Mouse (Mus musculus) intestine, postnatal 0 days (tissue): Measurements from ENCODE around the gene Fgfr2. TPM values are rescaled to one million over a fixed set of nuclear protein-coding genes. Genes with fewer than 3 reads are reported as not detected.

Experiments used
- ATAC-seq: fragments of 200-750 bp; cut with Nextera tagmentation; 2 replicates; pipeline ENCODE4 v1.8.0; 2017; ENCODE audit warnings: mild to moderate bottlenecking, moderate TSS enrichment, moderate library complexity
- H3K27ac ChIP-seq: fragments of 300-500 bp; sonication (generic); 2 replicates; pipeline ENCODE4 v1.5.1; 2014; ENCODE audit warnings: mild to moderate bottlenecking, low read depth, low read length, moderate library complexity
- H3K27me3 ChIP-seq: fragments of 300-500 bp; sonication (generic); replicated peaks from 2 replicates; pipeline ENCODE4 v1.6.1; 2014; ENCODE audit warnings: low read length, mixed read lengths; ENCODE audit not compliant: control insufficient read depth, insufficient read depth
- H3K36me3 ChIP-seq: fragments of 300-500 bp; sonication (generic); 2 replicates; pipeline ENCODE4 v1.6.1; 2014; ENCODE audit warnings: mild to moderate bottlenecking, moderate library complexity; ENCODE audit not compliant: control insufficient read depth, insufficient read depth
- H3K4me1 ChIP-seq: fragments of 300-500 bp; sonication (generic); replicated peaks from 2 replicates; pipeline ENCODE4 v1.6.1; 2014; ENCODE audit warnings: antibody characterized with exemption, low read length, mixed read lengths; ENCODE audit not compliant: control insufficient read depth, insufficient read depth
- H3K4me2 ChIP-seq: fragments of 300-500 bp; sonication (generic); replicated peaks from 2 replicates; pipeline ENCODE4 v1.6.1; 2014; ENCODE audit warnings: low read depth, mild to moderate bottlenecking, moderate library complexity
- H3K4me3 ChIP-seq: fragments of 300-500 bp; sonication (generic); 2 replicates; pipeline ENCODE4 v1.5.1; 2014; ENCODE audit warnings: low read depth, low read length
- H3K9ac ChIP-seq: fragments of 300-500 bp; sonication (generic); 2 replicates; pipeline ENCODE4 v1.6.1; 2014; ENCODE audit warnings: mild to moderate bottlenecking, low read depth, low read length
- H3K9me3 ChIP-seq: fragments of 300-500 bp; sonication (generic); 2 replicates; pipeline ENCODE4 v1.6.1; 2016; ENCODE audit warnings: mixed run types; ENCODE audit not compliant: control insufficient read depth
- CTCF ChIP-seq: sonication (generic); IDR thresholded peaks from 2 replicates; pipeline ENCODE4 v1.5.1; 2016; ENCODE audit warnings: low read depth, mild to moderate bottlenecking, control low read depth, antibody characterized with exemption, moderate library complexity
- WGBS: fragments of 180-500 bp; shearing (Covaris S2); extraction: QIAGEN DNeasy Blood & Tissue Kit; methylation state at CpG from one replicate; pipeline ENCODE4 v1.1.7; 2014; 5-methylcytosine and 5-hydroxymethylcytosine counted together
- polyA plus RNA-seq: library from polyadenylated mRNA; unstranded; fragments of >200 nt; fragmentation: Nextera tagmentation; extraction: Ambion mirVana; gene quantifications from 2 replicates; pipeline ENCODE4 v1.2.1, GENCODE M21; 2015

Gene Fgfr2
- polyA plus RNA-seq, 1 experiment from 2014 or later: 29.5 TPM

DNA sequence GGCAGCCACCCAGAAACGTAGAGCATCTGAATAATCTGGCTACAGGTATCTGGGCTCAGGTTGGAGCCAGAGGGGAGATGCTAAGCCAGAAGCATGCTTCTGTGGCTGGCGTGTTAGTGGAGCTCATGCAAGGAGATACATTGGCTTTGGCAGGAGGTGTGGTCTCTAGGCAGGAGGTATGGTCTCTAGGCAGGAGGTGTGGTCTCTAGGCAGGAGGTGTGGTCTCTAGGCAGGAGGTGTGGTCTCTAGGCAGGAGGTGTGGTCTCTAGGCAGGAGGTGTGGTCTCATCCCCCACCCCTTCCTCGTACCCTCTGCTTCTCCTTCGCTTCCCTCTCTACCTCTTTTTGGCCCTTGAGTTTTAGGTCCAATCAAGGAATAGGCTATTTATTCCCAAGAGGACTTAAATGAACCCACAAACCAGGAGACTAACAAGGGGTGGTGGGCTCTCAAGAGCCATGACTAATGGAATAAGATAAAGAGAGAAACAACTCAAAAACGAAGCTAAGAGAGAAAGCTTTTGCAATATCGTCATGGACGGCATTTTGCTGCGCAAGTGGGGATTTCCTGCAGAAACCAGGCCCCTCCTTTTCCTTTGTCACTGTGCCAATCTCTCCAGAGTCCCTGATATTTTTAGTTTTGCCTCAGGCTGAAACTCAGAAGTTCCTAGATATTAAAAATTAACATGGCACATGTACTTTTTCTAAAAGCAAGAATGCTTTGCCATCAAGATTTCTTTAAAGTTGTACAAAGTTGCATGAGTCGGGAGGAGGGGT is 775.7 kb downstream of the Fgfr2 start:
- Histone ChIP-seq H3K4me1 (no peaks in the 10 kb centered on the region), H3K9ac (no peak overlapping the region), H3K36me3 (no peaks in the 10 kb centered on the region), H3K4me3 (no peak overlapping the region), H3K27ac (no peak overlapping the region; the same call in 1 of the 2 replicates), H3K4me2 (no peak overlapping the region), H3K9me3 (no peaks in the 10 kb centered on the region), H3K27me3 (no peaks in the 10 kb centered on the region)
- no peak for ATAC-seq
- 67% methylated on average over 9 of the region's 9 CpGs for WGBS
- TF ChIP-seq CTCF: no peak

- no peak for TF ChIP-seq CTCF
- peak; percentile 71 for ATAC-seq
- Histone ChIP-seq H3K4me1 (no peaks in the 10 kb centered on the region), H3K9me3 (no peaks in the 10 kb centered on the region), H3K27me3 (no peaks in the 10 kb centered on the region), H3K4me2 (no peak overlapping the region), H3K27ac (no peak overlapping the region), H3K9ac (no peak overlapping the region), H3K36me3 (no peaks in the 10 kb centered on the region), H3K4me3 (no peak overlapping the region)
- WGBS: 55% methylated on average over 5 of the region's 5 CpGs
Measured at GRCm38 (mm10) chr7:132345526-132346070, 777.6 kb downstream of the Fgfr2 start.

DNA sequence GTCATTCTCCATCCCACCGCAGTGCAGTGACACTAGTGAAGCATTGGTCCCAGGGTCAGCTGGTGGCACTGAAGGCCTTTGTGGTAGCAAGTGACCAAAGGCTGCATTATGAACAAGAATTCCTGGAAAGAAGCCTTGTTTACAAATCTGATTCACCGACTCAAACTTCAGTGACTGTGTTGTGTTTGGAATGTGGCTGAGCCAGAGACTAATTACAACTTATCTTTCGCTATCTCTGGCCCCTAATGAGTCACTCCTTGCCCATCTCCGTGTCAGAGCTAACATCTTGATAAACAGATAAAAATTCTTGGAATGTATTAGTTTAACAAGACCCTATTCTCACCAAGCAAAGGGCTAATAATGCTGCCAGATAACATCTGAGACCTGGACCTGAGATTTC is 778.5 kb downstream of the Fgfr2 start:
- H3K9me3 ChIP-seq: no peaks in the 10 kb centered on the region
- no peak overlapping the region for H3K27ac ChIP-seq
- TF ChIP-seq CTCF: no peak
- H3K4me3 ChIP-seq: no peak overlapping the region
- H3K27me3 ChIP-seq: no peaks in the 10 kb centered on the region
- H3K36me3 ChIP-seq: no peaks in the 10 kb centered on the region
- no peaks in the 10 kb centered on the region for H3K4me1 ChIP-seq
- WGBS: 27% methylated on average over 4 of the region's 4 CpGs
- no peak overlapping the region for H3K9ac ChIP-seq
- no peak overlapping the region for H3K4me2 ChIP-seq
- no peak for ATAC-seq

DNA sequence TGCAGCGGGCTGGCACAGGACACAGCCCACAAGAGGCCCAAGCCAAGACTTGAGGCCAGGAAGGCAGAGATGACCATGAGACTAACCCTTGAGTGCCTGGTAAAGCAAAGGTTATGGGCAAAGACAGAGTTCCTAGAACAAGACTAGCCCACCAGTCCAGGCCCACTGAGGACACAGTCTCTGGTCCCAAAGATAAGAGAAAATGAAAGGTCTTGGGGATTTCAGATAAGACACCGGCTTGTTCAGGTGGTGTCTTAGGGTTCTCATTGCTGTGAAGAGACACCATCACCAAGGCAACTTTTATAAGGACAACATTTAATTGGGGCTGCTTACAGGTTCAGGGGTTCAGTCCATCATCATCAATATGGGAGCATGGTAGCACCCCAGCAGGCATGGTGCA is 779.2 kb downstream of the Fgfr2 start:
- no peaks in the 10 kb centered on the region for H3K4me1 ChIP-seq
- H3K4me2 ChIP-seq: no peak overlapping the region
- no peaks in the 10 kb centered on the region for H3K36me3 ChIP-seq
- WGBS: 93% methylated on average over 2 of the region's 2 CpGs
- TF ChIP-seq CTCF: no peak
- H3K9ac ChIP-seq: no peak overlapping the region
- no peaks in the 10 kb centered on the region for H3K9me3 ChIP-seq
- H3K4me3 ChIP-seq: no peak overlapping the region
- ATAC-seq: no peak
- H3K27me3 ChIP-seq: no peaks in the 10 kb centered on the region
- no peak overlapping the region for H3K27ac ChIP-seq

DNA sequence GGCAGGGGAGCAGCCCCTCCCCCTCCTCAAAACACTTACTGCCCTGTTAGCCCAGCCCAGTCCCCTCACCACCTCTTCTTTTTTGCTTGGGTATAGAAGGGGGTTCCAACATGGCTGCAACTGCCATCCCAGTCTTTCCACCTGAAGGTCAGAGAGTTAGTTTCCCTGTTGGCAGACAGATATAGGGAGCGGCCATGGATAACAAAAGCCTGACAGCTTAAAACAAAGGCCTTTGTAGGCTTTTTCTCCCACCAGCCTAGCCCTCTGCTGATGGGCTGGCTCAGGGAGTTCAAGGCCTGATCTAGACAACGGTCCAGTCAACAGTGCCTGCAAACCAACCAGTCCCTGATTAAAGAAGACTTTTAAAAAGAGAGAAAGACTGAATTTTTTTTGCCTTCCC is 780.0 kb downstream of the Fgfr2 start:
- Histone ChIP-seq H3K4me3 (no peak overlapping the region), H3K4me1 (no peaks in the 10 kb centered on the region), H3K9me3 (no peaks in the 10 kb centered on the region), H3K36me3 (no peaks in the 10 kb centered on the region), H3K27ac (no peak overlapping the region), H3K27me3 (no peaks in the 10 kb centered on the region), H3K9ac (no peak overlapping the region), H3K4me2 (no peak overlapping the region)
- WGBS: 81% methylated on average over 2 of the region's 2 CpGs
- TF ChIP-seq CTCF: no peak
- no peak for ATAC-seq

- no peak overlapping the region for H3K9ac ChIP-seq
- H3K4me2 ChIP-seq: no peak overlapping the region
- no peaks in the 10 kb centered on the region for H3K27me3 ChIP-seq
- no peaks in the 10 kb centered on the region for H3K4me1 ChIP-seq
- H3K36me3 ChIP-seq: no peaks in the 10 kb centered on the region
- no peak overlapping the region for H3K4me3 ChIP-seq
- H3K27ac ChIP-seq: no peak overlapping the region
- no peaks in the 10 kb centered on the region for H3K9me3 ChIP-seq
- WGBS: 72% methylated on average over 14 of the region's 14 CpGs
- no peak for TF ChIP-seq CTCF
- ATAC-seq: no peak
Measured at GRCm38 (mm10) chr7:132339041-132339839, 783.9 kb downstream of the Fgfr2 start.
